ENCODE assay signal across 15 mouse cellular contexts in the genomic region with DNA sequence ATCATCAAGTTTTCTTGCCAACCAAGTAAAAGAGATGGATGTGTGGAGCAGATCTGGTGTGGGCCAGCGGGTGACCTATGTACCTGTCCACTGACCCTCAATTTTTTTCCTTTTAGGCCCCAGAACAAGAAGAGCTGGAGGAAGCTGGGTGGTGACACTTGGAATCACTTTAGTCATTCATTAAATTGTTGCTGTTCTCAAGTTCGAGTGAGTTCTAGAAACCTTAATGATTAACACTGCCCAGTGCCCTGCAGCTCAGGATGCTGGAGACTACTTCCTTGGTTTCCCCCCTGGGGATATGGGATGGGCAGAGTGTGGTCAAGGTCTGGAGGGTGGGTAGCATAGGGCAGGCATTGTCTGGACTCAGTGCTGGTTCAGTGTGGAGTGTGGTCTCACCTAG. TPM values are rescaled to one million over a fixed set of nuclear protein-coding genes. Genes with fewer than 3 reads are reported as not detected.
"Had no signal": no experiment of that assay in that cellular context is flagged by ENCODE, and none has a peak within 500 bp of the region (broad histone marks: within the 10 kb centered on the region; RNA-seq: fewer than 3 reads in every experiment).

No protein-coding gene starts in this region.

- DNase-seq: layer of hippocampus, adult 9-11 months; layer of hippocampus, postnatal 36 days; lung, postnatal 14 days; retina, postnatal 1 day; right cerebral cortex, postnatal 14 days; thymus, postnatal 4 days had no signal

- H3K36me3 ChIP-seq: hindbrain, embryonic 15.5 days; limb, embryonic 15.5 days; liver, embryonic 12.5 days; lung, embryonic 15.5 days; neural tube, embryonic 13.5 days had no signal

- ATAC-seq: liver, embryonic 12.5 days; midbrain, embryonic 16.5 days had no signal

- H3K4me2 ChIP-seq: hindbrain, embryonic 15.5 days; limb, embryonic 15.5 days; liver, embryonic 12.5 days; lung, embryonic 15.5 days; midbrain, embryonic 11.5 days; neural tube, embryonic 13.5 days had no signal

- H3K4me3 ChIP-seq: hindbrain, embryonic 15.5 days; limb, embryonic 15.5 days; liver, embryonic 12.5 days; lung, embryonic 15.5 days; megakaryocyte, embryonic 14.5 days; neural tube, embryonic 13.5 days had no signal

- H3K9me3 ChIP-seq: hindbrain, embryonic 15.5 days; limb, embryonic 15.5 days; liver, embryonic 12.5 days; lung, embryonic 15.5 days; neural tube, embryonic 13.5 days had no signal

- H3K27ac ChIP-seq: hindbrain, embryonic 15.5 days; limb, embryonic 15.5 days; liver, embryonic 12.5 days; lung, embryonic 15.5 days; macrophage; neural tube, embryonic 13.5 days had no signal

- H3K9ac ChIP-seq: hindbrain, embryonic 15.5 days; limb, embryonic 15.5 days; liver, embryonic 12.5 days; lung, embryonic 15.5 days; neural tube, embryonic 13.5 days had no signal

- H3K4me1 ChIP-seq: hindbrain, embryonic 15.5 days; limb, embryonic 15.5 days; liver, embryonic 12.5 days; lung, embryonic 15.5 days; megakaryocyte, embryonic 14.5 days; neural tube, embryonic 13.5 days had no signal

- H3K27me3 ChIP-seq: hindbrain, embryonic 15.5 days; limb, embryonic 15.5 days; lung, embryonic 15.5 days; neural tube, embryonic 13.5 days had no signal

RNA-seq across cellular contexts. Expression of gene Ctcfl, which starts 9.8 kb away (rescaled TPM):
- polyA plus RNA-seq: macrophage had no signal

RNA-seq across cellular contexts. Expression of gene Pck1, which starts 23.7 kb away (rescaled TPM):
- polyA plus RNA-seq: hindbrain, embryonic 15.5 days; macrophage; midbrain, embryonic 11.5 days; midbrain, embryonic 16.5 days; neural tube, embryonic 13.5 days had no signal
